Mouse (Mus musculus) right cerebral cortex, adult 2 months (tissue): ENCODE data around the gene Rnf115.

ENCODE experiments used
- DNase-seq, 2 experiments: peaks; one replicate each; pipeline ENCODE4 v3.0.0; 2021 to 2022; ENCODE audit warnings: low spot score in 2 of 2

Rnf115 gene

DNA sequence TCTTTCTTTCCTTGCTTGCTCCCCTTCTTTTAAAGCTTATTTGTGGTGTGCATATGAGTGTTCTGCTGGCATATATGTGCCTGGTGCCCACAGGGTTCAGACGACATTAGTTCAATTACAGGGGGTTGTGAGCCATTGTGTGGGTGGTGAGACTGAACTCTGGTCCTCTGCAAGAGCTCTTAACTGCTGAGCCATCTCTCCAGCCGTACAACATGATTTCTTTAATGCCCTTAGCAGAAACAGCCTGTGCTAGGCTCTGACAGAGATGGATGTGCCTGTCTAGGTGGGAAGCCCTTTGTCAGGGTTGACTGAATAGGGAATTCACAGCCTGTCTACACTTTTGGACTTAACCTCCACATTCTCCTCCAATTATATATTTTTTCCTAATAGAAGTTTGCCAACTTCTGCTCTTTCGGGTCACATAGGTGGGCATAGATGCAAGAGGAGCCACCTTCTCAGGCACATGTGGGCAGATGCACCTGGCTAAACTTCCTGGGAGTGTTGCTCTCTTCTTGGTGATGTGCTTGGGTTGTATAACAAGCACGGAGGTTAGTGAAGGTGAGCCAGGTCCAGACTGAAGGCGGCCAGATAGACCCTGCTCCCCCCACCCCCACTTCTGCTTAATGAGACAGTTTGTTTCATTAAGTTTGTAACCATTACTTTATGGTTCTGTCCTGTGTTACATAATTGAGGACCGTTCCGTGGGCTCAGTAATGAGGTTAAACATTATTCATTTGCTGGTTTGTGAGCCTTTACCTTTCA lies 107.3 kb downstream of the Rnf115 start:
- no peak for DNase-seq

- no peak for DNase-seq
These were observed 109.0 kb downstream of the Rnf115 start for GRCm38 (mm10) chr3:96836414-96836813.

GRCm38 (mm10) chr3:96838996-96839645 lies 111.7 kb downstream of the Rnf115 start:
- DNase-seq, result no peak
